Mouse (Mus musculus): ENCODE data around the gene Ilvbl. TPM values are rescaled to one million over a fixed set of nuclear protein-coding genes. Genes with fewer than 3 reads are reported as not detected.
A peak's percentile ranks its signal among the peaks of the same experiment; 100 is the strongest.

Gene Ilvbl
- polyA plus RNA-seq, 1 experiment from 2014 or later: 48.3 TPM

DNA sequence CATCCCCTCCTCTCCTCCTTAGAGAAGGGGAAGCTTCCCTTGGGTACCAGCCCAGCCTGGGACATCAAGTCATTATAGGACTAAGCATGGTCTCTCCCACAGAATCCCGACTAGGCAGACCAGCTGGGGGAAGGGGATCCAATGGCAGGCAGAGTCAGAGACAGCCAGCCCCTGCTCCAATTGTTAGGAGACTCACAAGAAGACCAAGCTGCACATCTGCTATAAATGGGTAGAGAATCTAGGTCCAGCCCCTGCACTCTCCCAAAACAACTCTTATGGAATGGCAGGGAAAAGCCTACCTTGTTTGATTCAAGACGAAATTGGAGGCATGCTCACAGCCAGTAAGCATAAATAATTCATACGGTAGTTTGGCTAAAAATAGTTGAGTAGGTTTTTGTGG is 920 bp upstream of the Ilvbl start:
- WGBS: 65% methylated on average over 3 of the region's 3 CpGs
- no peak for ATAC-seq
- H3K36me3 ChIP-seq (ENCODE audit: control insufficient read depth, insufficient read depth): no peaks in the 10 kb centered on the region

DNA sequence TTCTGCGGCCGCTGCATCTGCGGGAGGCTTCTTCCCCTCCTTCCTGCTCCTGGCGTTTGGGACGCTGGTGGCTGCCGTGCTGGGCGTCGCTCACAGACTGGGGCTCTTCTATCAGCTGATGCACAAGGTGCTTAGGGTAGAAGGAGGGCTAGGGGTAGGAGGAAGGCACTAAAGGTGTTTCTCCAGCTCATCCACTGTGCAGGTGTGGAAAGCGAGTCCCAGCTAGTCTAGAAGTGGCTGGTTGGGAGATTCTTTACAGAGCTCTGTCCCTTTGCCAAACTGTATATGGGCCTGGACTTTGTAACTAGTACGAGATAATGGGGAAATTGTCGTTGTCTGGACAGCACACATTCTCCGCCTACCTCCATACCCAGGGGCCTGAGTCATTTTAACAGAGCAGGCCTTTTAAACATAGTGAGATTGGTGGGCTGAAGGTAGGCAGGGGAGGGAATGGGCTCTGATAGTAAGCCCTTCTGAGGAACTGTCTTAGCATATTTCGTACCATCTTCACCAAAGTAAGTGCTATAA is 1.0 kb downstream of the Ilvbl start:
- Histone ChIP-seq H3K4me3 (replicated peaks; ENCODE audit: low read length) (peak overlapping the region; percentile 60), H3K4me2 (ENCODE audit: low read length) (peak overlapping the region; percentile 89)
- WGBS: 13% methylated on average over 13 of the region's 13 CpGs

More for the DNA sequence above, 920 bp upstream of the Ilvbl start:
- no peak overlapping the region for H3K4me2 ChIP-seq (ENCODE audit: low read length)
- peaks cover 15% of the 10 kb centered on the region for H3K4me1 ChIP-seq (replicated peaks; ENCODE audit: control insufficient read depth, insufficient read depth, low read length)
- no peaks in the 10 kb centered on the region for H3K27me3 ChIP-seq (replicated peaks; ENCODE audit: control insufficient read depth, insufficient read depth, low read length)
- no peak overlapping the region for H3K27ac ChIP-seq (ENCODE audit: low read length)
- no peak overlapping the region for H3K4me3 ChIP-seq (replicated peaks; ENCODE audit: low read length)
- no peaks in the 10 kb centered on the region for H3K9me3 ChIP-seq (ENCODE audit: control insufficient read depth, low read length)
- no peak overlapping the region for H3K9ac ChIP-seq (replicated peaks; ENCODE audit: low read depth, low read length)

GRCm38 (mm10) chr10:78575690-78576089 is 1.5 kb downstream of the Ilvbl start:
- Histone ChIP-seq H3K4me3 (replicated peaks; ENCODE audit: low read length) (no peak overlapping the region), H3K36me3 (ENCODE audit: control insufficient read depth, insufficient read depth) (no peaks in the 10 kb centered on the region), H3K4me2 (ENCODE audit: low read length) (no peak overlapping the region; the same call in 1 of the 2 replicates), H3K9ac (replicated peaks; ENCODE audit: low read depth, low read length) (no peak overlapping the region), H3K27me3 (replicated peaks; ENCODE audit: control insufficient read depth, insufficient read depth, low read length) (no peaks in the 10 kb centered on the region), H3K27ac (ENCODE audit: low read length) (0 out of 2 replicates have a peak overlapping the region, but pooled peaks have one; percentile 19), H3K9me3 (ENCODE audit: control insufficient read depth, low read length) (no peaks in the 10 kb centered on the region), H3K4me1 (replicated peaks; ENCODE audit: control insufficient read depth, insufficient read depth, low read length) (peaks cover 15% of the 10 kb centered on the region)
- 36% methylated on average over 2 of the region's 2 CpGs for WGBS
- ATAC-seq: no peak; the same call in 1 of the 2 replicates

More for the DNA sequence above, 1.0 kb downstream of the Ilvbl start:
- H3K36me3 ChIP-seq (ENCODE audit: control insufficient read depth, insufficient read depth): no peaks in the 10 kb centered on the region
- ATAC-seq: peak; percentile 50
- peak overlapping the region; percentile 58 for H3K9ac ChIP-seq (replicated peaks; ENCODE audit: low read depth, low read length)
- no peaks in the 10 kb centered on the region for H3K9me3 ChIP-seq (ENCODE audit: control insufficient read depth, low read length)
- no peaks in the 10 kb centered on the region for H3K27me3 ChIP-seq (replicated peaks; ENCODE audit: control insufficient read depth, insufficient read depth, low read length)
- H3K27ac ChIP-seq (ENCODE audit: low read length): peak overlapping the region; percentile 81
- peaks cover 15% of the 10 kb centered on the region for H3K4me1 ChIP-seq (replicated peaks; ENCODE audit: control insufficient read depth, insufficient read depth, low read length)

DNA sequence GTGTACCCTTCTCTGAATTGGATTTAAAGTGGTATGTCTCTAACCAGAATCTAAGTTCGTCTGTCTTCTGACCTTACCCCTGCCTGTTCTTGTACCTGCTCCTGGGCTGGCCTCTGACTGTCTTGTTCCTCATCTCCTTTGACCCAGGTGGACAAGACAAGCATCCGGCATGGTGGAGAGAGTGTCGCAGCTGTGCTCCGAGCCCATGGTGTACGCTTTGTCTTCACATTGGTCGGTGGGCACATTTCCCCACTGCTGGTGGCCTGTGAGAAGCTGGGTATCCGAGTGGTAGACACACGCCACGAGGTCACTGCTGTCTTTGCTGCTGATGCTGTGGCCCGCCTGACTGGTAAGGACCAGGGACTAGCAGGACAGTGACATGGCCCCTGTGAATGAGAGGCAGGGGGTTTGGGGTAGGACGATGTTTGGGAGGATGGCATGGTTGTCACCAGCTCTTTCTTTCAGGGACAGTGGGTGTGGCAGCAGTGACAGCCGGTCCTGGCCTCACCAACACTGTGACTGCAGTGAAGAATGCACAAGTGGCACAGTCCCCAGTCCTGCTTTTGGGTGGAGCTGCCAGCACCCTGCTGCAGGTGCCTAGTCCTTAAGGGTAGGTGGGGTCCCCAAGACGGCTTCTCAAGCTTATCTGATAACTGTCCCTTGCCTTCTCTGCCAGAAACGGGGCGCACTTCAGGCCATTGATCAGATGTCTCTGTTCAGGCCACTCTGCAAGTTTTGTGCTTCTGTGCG is 2.5 kb downstream of the Ilvbl start:
- ATAC-seq: no peak
- H3K9ac ChIP-seq (replicated peaks; ENCODE audit: low read depth, low read length): no peak overlapping the region
- no peak overlapping the region for H3K4me2 ChIP-seq (ENCODE audit: low read length)
- peaks cover 3% of the 10 kb centered on the region for H3K36me3 ChIP-seq (ENCODE audit: control insufficient read depth, insufficient read depth)
- no peaks in the 10 kb centered on the region for H3K9me3 ChIP-seq (ENCODE audit: control insufficient read depth, low read length)
- H3K4me3 ChIP-seq (replicated peaks; ENCODE audit: low read length): no peak overlapping the region
- 96% methylated on average over 16 of the region's 16 CpGs for WGBS
- peaks cover 15% of the 10 kb centered on the region for H3K4me1 ChIP-seq (replicated peaks; ENCODE audit: control insufficient read depth, insufficient read depth, low read length)
- H3K27me3 ChIP-seq (replicated peaks; ENCODE audit: control insufficient read depth, insufficient read depth, low read length): no peaks in the 10 kb centered on the region
- no peak overlapping the region for H3K27ac ChIP-seq (ENCODE audit: low read length)

GRCm38 (mm10) chr10:78578204-78578603 is 4.1 kb downstream of the Ilvbl start:
- H3K4me3 ChIP-seq (replicated peaks; ENCODE audit: low read length): no peak overlapping the region
- no peak overlapping the region for H3K4me2 ChIP-seq (ENCODE audit: low read length)
- H3K9me3 ChIP-seq (ENCODE audit: control insufficient read depth, low read length): no peaks in the 10 kb centered on the region
- ATAC-seq: no peak
- WGBS: 55% methylated on average over 3 of the region's 3 CpGs
- peaks cover 15% of the 10 kb centered on the region for H3K4me1 ChIP-seq (replicated peaks; ENCODE audit: control insufficient read depth, insufficient read depth, low read length)
- H3K27me3 ChIP-seq (replicated peaks; ENCODE audit: control insufficient read depth, insufficient read depth, low read length): no peaks in the 10 kb centered on the region
- no peak overlapping the region for H3K27ac ChIP-seq (ENCODE audit: low read length)
- H3K36me3 ChIP-seq (ENCODE audit: control insufficient read depth, insufficient read depth): peaks cover 3% of the 10 kb centered on the region
- H3K9ac ChIP-seq (replicated peaks; ENCODE audit: low read depth, low read length): no peak overlapping the region

DNA sequence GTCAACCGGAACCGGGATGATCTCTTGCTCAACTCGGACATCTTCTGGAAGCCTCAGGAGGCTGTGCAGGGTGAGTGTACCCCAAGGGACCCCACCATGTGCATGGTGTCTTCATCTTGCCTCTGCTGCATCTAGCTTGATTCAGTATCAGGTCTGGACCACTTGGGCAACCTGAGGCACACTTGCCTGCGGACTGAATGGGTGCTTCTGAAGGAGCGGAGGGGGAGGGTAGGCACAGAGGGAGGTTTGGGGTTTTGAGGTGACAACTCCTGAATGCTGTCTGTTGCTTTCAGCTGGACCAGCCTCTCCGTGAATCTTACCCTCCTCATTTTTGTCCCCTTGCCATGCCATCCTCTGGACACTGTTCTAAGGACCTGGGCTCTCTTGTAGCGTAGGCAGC is 7.0 kb downstream of the Ilvbl start:
- no peak for ATAC-seq
- no peak overlapping the region for H3K4me3 ChIP-seq (replicated peaks; ENCODE audit: low read length)
- H3K27me3 ChIP-seq (replicated peaks; ENCODE audit: control insufficient read depth, insufficient read depth, low read length): no peaks in the 10 kb centered on the region
- H3K4me2 ChIP-seq (ENCODE audit: low read length): no peak overlapping the region
- 88% methylated on average over 7 of the region's 7 CpGs for whole genome bisulfite sequencing
- H3K27ac ChIP-seq (ENCODE audit: low read length): no peak overlapping the region
- H3K9ac ChIP-seq (replicated peaks; ENCODE audit: low read depth, low read length): no peak overlapping the region
- peaks cover 4% of the 10 kb centered on the region for H3K4me1 ChIP-seq (replicated peaks; ENCODE audit: control insufficient read depth, insufficient read depth, low read length)
- H3K9me3 ChIP-seq (ENCODE audit: control insufficient read depth, low read length): no peaks in the 10 kb centered on the region
- H3K36me3 ChIP-seq (ENCODE audit: control insufficient read depth, insufficient read depth): peaks cover 5% of the 10 kb centered on the region

- Histone ChIP-seq H3K4me2 (ENCODE audit: low read length) (no peak overlapping the region), H3K4me3 (replicated peaks; ENCODE audit: low read length) (no peak overlapping the region), H3K27me3 (replicated peaks; ENCODE audit: control insufficient read depth, insufficient read depth, low read length) (no peaks in the 10 kb centered on the region), H3K27ac (ENCODE audit: low read length) (no peak overlapping the region), H3K4me1 (replicated peaks; ENCODE audit: control insufficient read depth, insufficient read depth, low read length) (no peaks in the 10 kb centered on the region), H3K9ac (replicated peaks; ENCODE audit: low read depth, low read length) (no peak overlapping the region), H3K9me3 (ENCODE audit: control insufficient read depth, low read length) (no peaks in the 10 kb centered on the region), H3K36me3 (ENCODE audit: control insufficient read depth, insufficient read depth) (peaks cover 5% of the 10 kb centered on the region)
- ATAC-seq: no peak
- WGBS: 80% methylated on average over 9 of the region's 9 CpGs
Observed at GRCm38 (mm10) chr10:78583347-78583746, 9.2 kb downstream of the Ilvbl start.

DNA sequence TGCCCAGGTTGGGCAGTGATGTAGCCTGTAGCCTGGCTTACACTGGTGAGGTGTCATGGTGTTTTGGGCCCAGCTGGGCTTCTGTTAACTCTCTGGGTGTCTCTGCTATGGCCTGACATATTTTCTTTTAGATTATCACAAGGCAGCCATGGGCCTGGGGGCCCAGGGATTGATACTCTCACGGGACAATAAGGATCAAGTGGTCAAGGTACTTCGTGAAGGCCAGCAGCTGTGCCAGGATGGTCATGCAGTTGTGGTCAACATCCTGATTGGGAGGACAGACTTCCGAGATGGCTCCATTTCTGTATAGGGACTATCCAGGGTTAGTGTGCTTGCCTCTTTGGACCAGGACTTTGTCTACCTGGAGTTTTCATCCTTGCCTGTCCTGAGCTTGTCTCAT is 9.8 kb downstream of the Ilvbl start:
- H3K27ac ChIP-seq (ENCODE audit: low read length): no peak overlapping the region
- H3K4me3 ChIP-seq (replicated peaks; ENCODE audit: low read length): no peak overlapping the region
- H3K4me1 ChIP-seq (replicated peaks; ENCODE audit: control insufficient read depth, insufficient read depth, low read length): no peaks in the 10 kb centered on the region
- H3K9ac ChIP-seq (replicated peaks; ENCODE audit: low read depth, low read length): no peak overlapping the region
- no peak for ATAC-seq
- no peak overlapping the region for H3K4me2 ChIP-seq (ENCODE audit: low read length)
- no peaks in the 10 kb centered on the region for H3K9me3 ChIP-seq (ENCODE audit: control insufficient read depth, low read length)
- WGBS: 86% methylated on average over 3 of the region's 3 CpGs
- H3K27me3 ChIP-seq (replicated peaks; ENCODE audit: control insufficient read depth, insufficient read depth, low read length): no peaks in the 10 kb centered on the region
- H3K36me3 ChIP-seq (ENCODE audit: control insufficient read depth, insufficient read depth): peaks cover 5% of the 10 kb centered on the region

- WGBS: 90% methylated on average over 1 of the region's 1 CpGs
- peaks cover 5% of the 10 kb centered on the region for H3K36me3 ChIP-seq (ENCODE audit: control insufficient read depth, insufficient read depth)
- H3K27me3 ChIP-seq (replicated peaks; ENCODE audit: control insufficient read depth, insufficient read depth, low read length): no peaks in the 10 kb centered on the region
- no peaks in the 10 kb centered on the region for H3K9me3 ChIP-seq (ENCODE audit: control insufficient read depth, low read length)
- H3K27ac ChIP-seq (ENCODE audit: low read length): no peak overlapping the region
- no peak overlapping the region for H3K9ac ChIP-seq (replicated peaks; ENCODE audit: low read depth, low read length)
- no peak overlapping the region for H3K4me2 ChIP-seq (ENCODE audit: low read length)
- no peak for ATAC-seq
- no peaks in the 10 kb centered on the region for H3K4me1 ChIP-seq (replicated peaks; ENCODE audit: control insufficient read depth, insufficient read depth, low read length)
- no peak overlapping the region for H3K4me3 ChIP-seq (replicated peaks; ENCODE audit: low read length)
Observed at GRCm38 (mm10) chr10:78584996-78585395, 10.8 kb downstream of the Ilvbl start.

All from forebrain, embryonic 16.5 days (tissue).